Comparison of ENCODE assay signal across 15 mouse cellular contexts in genomic region chr6:134066996-134067395, GRCm38 (mm10).
"Had no signal": no experiment of that assay in that cellular context is flagged by ENCODE, and none has a peak within 500 bp of the region (broad histone marks: within the 10 kb centered on the region; RNA-seq: fewer than 3 reads in every experiment).

No protein-coding gene starts in this region.

- ATAC-seq: liver, postnatal 0 days; midbrain, embryonic 15.5 days had no signal

- H3K36me3 ChIP-seq: lung, embryonic 15.5 days; midbrain, embryonic 15.5 days; neural tube, embryonic 13.5 days had no signal

- H3K4me2 ChIP-seq: limb, embryonic 12.5 days; liver, embryonic 13.5 days; lung, embryonic 15.5 days; midbrain, embryonic 11.5 days; midbrain, embryonic 15.5 days; neural tube, embryonic 13.5 days had no signal

- H3K27ac ChIP-seq: left cerebral cortex, adult 2 months; limb, embryonic 12.5 days; liver, embryonic 13.5 days; lung, embryonic 15.5 days; midbrain, embryonic 15.5 days; neural tube, embryonic 13.5 days had no signal

- H3K27me3 ChIP-seq: limb, embryonic 12.5 days; liver, embryonic 13.5 days; lung, embryonic 15.5 days; megakaryocyte, embryonic 14.5 days; midbrain, embryonic 15.5 days; neural tube, embryonic 13.5 days had no signal

- H3K4me3 ChIP-seq: left cerebral cortex, adult 2 months; limb, embryonic 12.5 days; liver, embryonic 13.5 days; lung, embryonic 15.5 days; megakaryocyte, embryonic 14.5 days; midbrain, embryonic 15.5 days; neural tube, embryonic 13.5 days had no signal

- H3K9ac ChIP-seq: limb, embryonic 12.5 days; liver, embryonic 13.5 days; liver, postnatal 0 days; lung, embryonic 15.5 days; midbrain, embryonic 15.5 days; neural tube, embryonic 13.5 days had no signal

- DNase-seq: kidney, postnatal 25 days; liver; liver, embryonic 13.5 days; liver, postnatal 0 days; lung, postnatal 14 days; retina, postnatal 1 day; right cerebral cortex, postnatal 4 days; thymus, postnatal 4 days had no signal

- H3K9me3 ChIP-seq: limb, embryonic 12.5 days; liver, embryonic 13.5 days; lung, embryonic 15.5 days; megakaryocyte, embryonic 14.5 days; midbrain, embryonic 15.5 days; neural tube, embryonic 13.5 days had no signal
